Mouse (Mus musculus) heart, embryonic 15.5 days (tissue): ENCODE measurements at regions not wholly inside any gene's neighbourhood (a gene's known extent, or its start where the extent isn't known, plus 50 kb on each side); places are given as distances from the start of the nearest gene placed in this dataset.
A peak's percentile ranks its signal among the peaks of the same experiment; 100 is the strongest.

ENCODE experiments used
- ATAC-seq: fragments of 200-750 bp; cut with Nextera tagmentation; replicated peaks from 2 replicates; pipeline ENCODE4 v1.8.0; 2017; ENCODE audit warnings: low read depth, moderate TSS enrichment; ENCODE audit not compliant: insufficient number of reproducible peaks, insufficient read depth, low FRiP score
- H3K27ac ChIP-seq: fragments of 300-500 bp; sonication (generic); 2 replicates; pipeline ENCODE4 v1.5.1; 2015; ENCODE audit warnings: mild to moderate bottlenecking, inconsistent platforms
- H3K27me3 ChIP-seq: fragments of 300-500 bp; sonication (generic); 2 replicates; pipeline ENCODE4 v1.6.1; 2015; ENCODE audit warnings: inconsistent platforms
- H3K36me3 ChIP-seq: fragments of 300-500 bp; sonication (generic); 2 replicates; pipeline ENCODE4 v1.6.1; 2015; ENCODE audit warnings: mild to moderate bottlenecking, inconsistent platforms
- H3K4me1 ChIP-seq: fragments of 300-500 bp; sonication (generic); replicated peaks from 2 replicates; pipeline ENCODE4 v1.6.1; 2015; ENCODE audit warnings: inconsistent platforms
- H3K4me2 ChIP-seq: fragments of 300-500 bp; sonication (generic); 2 replicates; pipeline ENCODE4 v1.6.1; 2015; ENCODE audit warnings: inconsistent platforms, mild to moderate bottlenecking, moderate library complexity
- H3K4me3 ChIP-seq: fragments of 300-500 bp; sonication (generic); 2 replicates; pipeline ENCODE4 v1.5.1; 2015; ENCODE audit warnings: mild to moderate bottlenecking, inconsistent platforms
- H3K9ac ChIP-seq: fragments of 300-500 bp; sonication (generic); 2 replicates; pipeline ENCODE4 v1.6.1; 2015; ENCODE audit warnings: mild to moderate bottlenecking, inconsistent platforms
- H3K9me3 ChIP-seq: fragments of 300-500 bp; sonication (generic); replicated peaks from 2 replicates; pipeline ENCODE4 v1.6.1; 2016; ENCODE audit warnings: inconsistent platforms
- WGBS: fragments of 180-500 bp; shearing (Covaris S2); methylation state at CpG from one replicate; pipeline ENCODE4 v1.1.7; 2015; ENCODE audit warnings: mixed read lengths; 5-methylcytosine and 5-hydroxymethylcytosine counted together

DNA sequence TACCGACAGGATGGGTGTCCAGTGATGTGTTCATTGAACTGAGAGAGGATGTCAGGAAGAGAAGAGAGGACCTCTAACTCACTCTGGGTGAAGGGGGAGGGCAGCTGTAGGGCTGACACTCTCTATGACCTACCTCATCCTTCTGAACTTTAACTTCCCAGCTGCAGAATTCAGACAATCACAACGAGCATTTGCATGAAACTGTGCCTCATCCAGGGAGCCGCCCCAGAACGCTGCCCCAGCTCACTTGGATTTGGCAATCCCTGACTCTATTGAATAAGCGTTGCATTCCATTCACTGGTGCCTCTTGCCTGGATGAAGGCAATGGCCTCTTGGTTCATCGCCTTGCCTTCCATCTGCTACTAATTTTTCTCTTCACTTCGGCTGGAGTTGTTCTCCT is 223.9 kb upstream of the Gm12728 start:
- Histone ChIP-seq H3K27me3 (no peaks in the 10 kb centered on the region), H3K4me3 (no peak overlapping the region)

DNA sequence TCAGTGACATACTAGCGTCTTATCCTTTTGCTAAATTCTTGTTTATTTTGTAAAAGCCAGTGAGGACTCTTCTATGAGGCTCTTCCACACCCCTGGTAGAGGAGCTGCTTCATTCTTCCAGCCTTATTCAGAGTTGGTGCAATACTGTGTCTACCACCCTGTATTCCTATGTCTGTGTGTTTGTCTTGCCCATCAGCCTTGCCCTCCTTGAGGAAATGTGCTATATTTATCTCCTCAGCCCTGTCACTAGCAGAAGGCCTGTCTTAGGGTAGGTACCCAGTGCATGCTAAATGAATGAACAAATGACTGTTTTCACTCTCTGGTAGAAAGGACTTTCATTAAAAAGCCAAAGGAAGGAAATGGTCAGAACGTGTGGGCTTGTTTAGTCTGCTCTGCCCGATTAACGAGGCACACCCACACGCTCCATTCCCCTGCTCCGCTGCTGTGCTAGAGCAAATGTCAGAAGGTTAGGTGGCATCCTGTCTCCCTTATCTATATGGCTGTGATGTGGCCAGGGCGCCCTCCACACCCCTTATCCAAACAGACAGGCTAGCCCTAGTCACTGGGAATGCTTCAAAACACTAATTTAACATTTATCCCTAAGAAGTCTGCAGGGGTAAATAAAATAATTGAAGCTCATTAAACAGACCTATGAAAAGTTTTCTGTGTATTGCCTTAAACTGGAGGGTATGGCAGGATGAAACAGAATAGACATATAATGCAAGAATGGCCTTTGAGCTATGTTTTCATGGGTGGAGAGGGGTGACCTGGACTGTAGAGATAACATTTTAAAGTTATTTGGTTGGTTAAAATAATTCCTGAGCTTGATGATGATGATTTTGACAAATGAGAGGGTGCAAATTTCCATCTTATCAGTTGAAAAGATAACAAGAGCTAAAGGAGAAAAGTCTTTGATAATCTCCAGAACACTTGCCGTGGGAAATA is 222.9 kb upstream of the Gm12728 start:
- H3K27ac ChIP-seq, result no peak overlapping the region
- no peaks in the 10 kb centered on the region for H3K9me3 ChIP-seq
- H3K36me3 ChIP-seq, result no peaks in the 10 kb centered on the region
- WGBS, result 34% methylated on average over 8 of the region's 8 CpGs
- no peaks in the 10 kb centered on the region for H3K4me1 ChIP-seq
- H3K27me3 ChIP-seq, result no peaks in the 10 kb centered on the region
- ATAC-seq, result 0 out of 2 replicates have a peak, but pooled peaks have one; percentile 18
- no peak overlapping the region for H3K9ac ChIP-seq
- H3K4me2 ChIP-seq, result no peak overlapping the region
- no peak overlapping the region for H3K4me3 ChIP-seq

More for the DNA sequence above, 223.9 kb upstream of the Gm12728 start:
- no peak for ATAC-seq
- Histone ChIP-seq H3K4me1 (no peaks in the 10 kb centered on the region), H3K9ac (no peak overlapping the region), H3K9me3 (no peaks in the 10 kb centered on the region), H3K27ac (no peak overlapping the region), H3K4me2 (no peak overlapping the region), H3K36me3 (no peaks in the 10 kb centered on the region)
- 88% methylated on average over 7 of the region's 7 CpGs for WGBS

DNA sequence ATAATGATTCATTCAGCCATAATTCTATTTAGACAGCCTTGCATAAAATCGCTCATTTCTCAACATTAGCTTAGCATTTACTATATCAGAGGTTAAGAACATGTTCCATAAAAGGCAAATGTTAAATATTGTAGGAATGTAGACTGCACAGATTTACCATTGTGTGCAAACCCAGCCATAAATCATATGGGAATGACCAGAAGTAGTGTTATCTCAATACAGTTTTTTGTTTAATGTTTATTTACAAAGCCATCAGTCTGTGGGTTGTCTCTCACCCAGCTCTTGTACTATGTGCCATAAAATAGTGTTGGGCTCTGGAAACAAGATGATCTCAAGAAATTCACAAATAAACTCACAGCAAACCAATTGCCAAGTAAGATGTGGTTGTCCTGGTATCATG is 220.0 kb upstream of the Gm12728 start:
- Histone ChIP-seq H3K27me3 (no peaks in the 10 kb centered on the region), H3K27ac (no peak overlapping the region), H3K9me3 (no peaks in the 10 kb centered on the region), H3K4me3 (no peak overlapping the region), H3K4me1 (no peaks in the 10 kb centered on the region), H3K4me2 (no peak overlapping the region), H3K9ac (no peak overlapping the region), H3K36me3 (no peaks in the 10 kb centered on the region)
- ATAC-seq, result no peak
- WGBS, result 78% methylated on average over 1 of the region's 1 CpGs

DNA sequence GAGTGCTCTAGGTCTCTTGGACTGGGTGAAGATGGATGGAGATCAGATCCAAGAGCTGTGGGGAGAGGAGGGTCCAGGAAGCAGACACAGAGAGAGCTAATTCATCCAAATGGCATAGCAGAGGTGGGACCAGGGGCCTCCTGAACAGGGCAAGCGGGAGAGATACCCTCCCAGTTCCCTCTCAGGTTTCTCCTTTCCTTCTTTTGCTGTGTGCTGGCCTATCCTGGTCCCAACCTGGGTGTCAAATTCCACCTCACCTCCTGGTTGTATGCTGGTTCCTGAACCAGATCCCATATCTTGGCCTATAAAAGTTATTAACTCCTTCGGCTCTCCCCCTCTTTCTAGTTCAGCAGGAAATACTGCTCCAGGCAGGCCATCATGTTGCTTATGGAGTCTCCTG is 214.1 kb upstream of the Gm12728 start:
- no peak overlapping the region for H3K9ac ChIP-seq
- H3K4me2 ChIP-seq, result no peak overlapping the region
- WGBS, result 79% methylated on average over 2 of the region's 2 CpGs
- no peak overlapping the region for H3K27ac ChIP-seq
- H3K36me3 ChIP-seq, result no peaks in the 10 kb centered on the region
- no peak overlapping the region for H3K4me3 ChIP-seq
- no peaks in the 10 kb centered on the region for H3K4me1 ChIP-seq
- no peaks in the 10 kb centered on the region for H3K9me3 ChIP-seq
- no peak for ATAC-seq
- no peaks in the 10 kb centered on the region for H3K27me3 ChIP-seq

DNA sequence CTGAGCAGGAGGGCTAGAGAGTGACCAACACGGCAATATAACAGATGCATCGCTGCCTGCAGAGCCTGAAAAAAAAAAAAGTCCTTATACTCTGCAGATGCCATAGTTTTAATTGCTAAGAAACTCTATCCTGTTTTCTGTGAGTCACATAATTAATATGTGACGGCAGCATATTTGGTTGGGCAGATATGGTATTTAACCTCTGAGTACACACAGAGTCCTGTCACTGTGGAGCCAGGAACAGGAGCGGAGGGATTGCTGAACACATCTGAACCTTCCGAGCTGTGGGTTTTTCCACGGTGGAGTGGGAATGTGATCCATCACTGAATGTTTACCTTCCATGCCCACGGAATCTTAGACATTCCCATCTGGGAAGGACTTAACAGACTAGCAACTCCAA is 208.7 kb upstream of the Gm12728 start:
- Histone ChIP-seq H3K9me3 (no peaks in the 10 kb centered on the region), H3K4me3 (no peak overlapping the region), H3K36me3 (no peaks in the 10 kb centered on the region), H3K4me1 (no peaks in the 10 kb centered on the region), H3K9ac (no peak overlapping the region), H3K4me2 (no peak overlapping the region), H3K27me3 (no peaks in the 10 kb centered on the region), H3K27ac (no peak overlapping the region)
- ATAC-seq, result no peak
- WGBS, result 65% methylated on average over 7 of the region's 7 CpGs

DNA sequence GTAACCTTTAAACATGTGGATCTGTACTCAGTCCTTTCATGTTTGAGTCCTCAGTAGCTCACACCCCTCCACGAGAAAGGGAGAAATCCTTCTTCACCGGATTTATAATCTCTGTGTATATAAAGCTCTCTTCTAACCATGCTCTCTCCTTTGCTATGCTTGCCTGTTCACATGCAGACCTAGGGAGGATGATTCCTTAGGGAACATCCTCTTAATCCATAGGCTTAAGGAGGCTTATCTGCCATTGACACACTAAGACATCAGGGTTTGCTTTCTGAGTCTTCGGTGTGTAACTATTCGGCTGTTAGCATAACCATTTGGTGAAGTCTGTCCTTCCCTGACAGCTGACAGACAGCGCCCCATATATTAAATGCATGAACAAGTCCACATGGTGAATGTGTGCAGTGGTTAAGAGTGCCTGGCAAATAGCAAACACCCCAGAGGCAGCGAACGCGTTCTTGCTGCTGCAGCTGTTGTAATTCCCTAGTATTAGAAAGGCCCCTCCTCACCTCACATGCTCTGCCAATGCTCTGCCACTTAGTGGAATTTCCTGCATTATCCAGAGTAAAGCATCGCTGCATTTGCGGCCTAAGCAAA is 205.2 kb upstream of the Gm12728 start:
- Histone ChIP-seq H3K36me3 (no peaks in the 10 kb centered on the region), H3K27ac (no peak overlapping the region), H3K9ac (no peak overlapping the region), H3K4me2 (no peak overlapping the region), H3K9me3 (no peaks in the 10 kb centered on the region), H3K4me3 (no peak overlapping the region), H3K27me3 (no peaks in the 10 kb centered on the region), H3K4me1 (no peaks in the 10 kb centered on the region)
- no peak for ATAC-seq
- 76% methylated on average over 10 of the region's 10 CpGs for WGBS

DNA sequence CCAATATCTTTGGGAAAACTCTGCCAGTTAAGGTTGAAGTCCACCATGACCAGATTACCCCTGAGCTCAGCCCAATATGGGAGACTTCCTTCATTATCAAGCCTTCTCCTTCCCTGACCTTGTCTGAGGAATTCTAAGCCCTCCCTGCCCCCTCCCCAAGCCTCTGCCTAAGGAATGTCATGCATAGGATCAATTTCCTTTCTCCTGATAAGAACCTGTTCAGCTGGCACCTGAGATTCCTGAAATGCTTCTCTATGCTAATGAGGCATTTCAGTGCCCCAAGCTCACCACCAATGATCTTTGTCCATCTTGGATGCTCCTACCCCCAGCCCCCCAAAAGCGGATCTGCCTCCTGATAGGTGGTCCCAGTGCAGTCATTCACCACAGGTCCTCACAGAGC is 186.0 kb upstream of the Gm12728 start:
- Histone ChIP-seq H3K4me1 (no peaks in the 10 kb centered on the region), H3K9me3 (no peaks in the 10 kb centered on the region), H3K27me3 (no peaks in the 10 kb centered on the region), H3K4me2 (no peak overlapping the region), H3K4me3 (no peak overlapping the region), H3K36me3 (no peaks in the 10 kb centered on the region), H3K27ac (no peak overlapping the region), H3K9ac (no peak overlapping the region)
- no peak for ATAC-seq
- 53% methylated on average over 1 of the region's 1 CpGs for WGBS

DNA sequence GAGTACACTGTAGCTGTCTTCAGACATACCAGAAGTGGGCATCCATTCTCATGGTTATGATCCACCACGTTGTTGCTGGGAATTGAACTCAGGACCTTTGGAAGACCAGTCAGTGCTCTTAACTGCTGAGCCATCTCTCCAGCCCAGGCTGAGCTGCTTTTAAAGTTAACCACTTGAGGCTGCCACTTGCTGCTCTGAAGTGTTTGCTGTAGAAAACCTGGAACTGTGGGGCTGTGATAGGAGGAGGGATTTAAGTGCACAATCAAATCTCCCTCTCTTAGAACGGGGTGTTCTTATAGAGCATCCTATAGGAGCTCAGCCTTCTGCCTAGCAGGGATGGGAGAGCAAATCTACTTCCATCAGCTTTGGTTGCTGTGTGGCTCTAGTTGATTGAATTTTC is 185.1 kb upstream of the Gm12728 start:
- Histone ChIP-seq H3K36me3 (no peaks in the 10 kb centered on the region), H3K4me3 (no peak overlapping the region), H3K4me1 (no peaks in the 10 kb centered on the region), H3K9me3 (no peaks in the 10 kb centered on the region), H3K9ac (no peak overlapping the region), H3K27ac (no peak overlapping the region), H3K4me2 (no peak overlapping the region), H3K27me3 (no peaks in the 10 kb centered on the region)
- ATAC-seq, result no peak
- WGBS, result 84% methylated on average over 2 of the region's 2 CpGs

DNA sequence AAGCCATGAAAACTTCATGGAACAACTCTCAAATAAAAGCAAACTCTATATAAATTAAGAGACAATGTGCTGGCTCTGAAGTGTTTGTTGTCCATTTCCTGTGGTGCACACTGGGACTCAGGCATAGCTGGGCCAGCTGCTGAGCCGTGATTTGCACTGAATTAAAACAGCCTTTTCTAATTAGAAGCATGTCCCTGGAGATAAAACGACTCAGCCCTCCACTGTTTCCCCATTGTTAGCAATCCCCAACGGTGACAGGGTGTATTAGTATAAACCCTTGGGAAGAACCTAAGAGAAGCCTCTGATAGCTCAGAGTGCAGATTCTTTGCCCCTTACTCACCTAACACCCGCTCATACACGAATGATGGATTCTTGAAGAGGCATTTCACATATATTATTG is 182.9 kb upstream of the Gm12728 start:
- no peaks in the 10 kb centered on the region for H3K4me1 ChIP-seq
- no peak overlapping the region for H3K4me3 ChIP-seq
- H3K27me3 ChIP-seq, result no peaks in the 10 kb centered on the region
- no peaks in the 10 kb centered on the region for H3K9me3 ChIP-seq
- H3K4me2 ChIP-seq, result no peak overlapping the region
- no peak overlapping the region for H3K9ac ChIP-seq
- no peak overlapping the region for H3K27ac ChIP-seq
- no peaks in the 10 kb centered on the region for H3K36me3 ChIP-seq
- ATAC-seq, result no peak
- WGBS, result 37% methylated on average over 5 of the region's 5 CpGs

DNA sequence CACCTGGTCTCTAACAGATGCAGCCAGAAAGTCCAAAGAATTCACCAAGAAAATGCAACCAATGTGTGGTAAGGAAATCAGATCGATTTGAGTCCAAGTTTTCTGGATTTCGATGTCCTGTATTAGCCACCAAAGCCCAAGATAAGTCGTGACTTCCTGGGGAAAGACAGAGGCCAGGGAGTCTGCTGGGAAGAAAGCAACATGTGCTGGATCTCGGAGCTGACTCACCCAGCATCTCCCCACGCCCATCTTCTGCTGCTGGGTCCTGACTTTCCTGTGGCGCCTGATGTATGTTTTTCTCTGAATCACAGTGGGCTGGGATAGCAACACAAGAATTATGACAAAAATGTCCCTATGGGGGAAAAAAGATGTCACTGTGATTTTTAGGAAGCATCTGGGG is 178.8 kb upstream of the Gm12728 start:
- no peaks in the 10 kb centered on the region for H3K27me3 ChIP-seq
- H3K4me3 ChIP-seq, result no peak overlapping the region
- no peak overlapping the region for H3K4me2 ChIP-seq
- no peaks in the 10 kb centered on the region for H3K9me3 ChIP-seq
- no peaks in the 10 kb centered on the region for H3K36me3 ChIP-seq
- no peak for ATAC-seq
- no peak overlapping the region for H3K9ac ChIP-seq
- no peaks in the 10 kb centered on the region for H3K4me1 ChIP-seq
- WGBS, result 62% methylated on average over 6 of the region's 6 CpGs
- no peak overlapping the region for H3K27ac ChIP-seq

DNA sequence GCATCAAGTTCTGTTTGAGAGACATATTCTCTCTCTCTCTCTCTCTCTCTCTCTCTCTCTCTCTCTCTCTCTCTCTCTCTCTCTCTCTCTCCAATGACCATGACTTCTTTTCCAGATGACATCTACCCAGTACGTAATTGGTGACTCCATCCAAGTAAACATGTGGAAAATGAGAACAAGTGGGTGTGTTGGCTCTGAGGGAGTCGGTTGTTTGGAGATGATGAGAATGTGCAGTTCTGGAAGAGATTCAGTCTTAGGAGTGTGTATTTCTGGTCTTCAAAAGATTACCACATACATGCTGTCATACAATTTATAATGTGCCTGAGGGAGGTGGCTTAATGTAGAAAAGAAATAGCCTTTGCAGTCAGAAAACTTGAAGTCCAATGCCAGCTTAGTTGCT is 175.3 kb upstream of the Gm12728 start:
- no peak overlapping the region for H3K9ac ChIP-seq
- no peaks in the 10 kb centered on the region for H3K36me3 ChIP-seq
- H3K4me3 ChIP-seq, result no peak overlapping the region
- no peaks in the 10 kb centered on the region for H3K4me1 ChIP-seq
- no peak overlapping the region for H3K4me2 ChIP-seq
- 77% methylated on average over 2 of the region's 2 CpGs for WGBS
- no peaks in the 10 kb centered on the region for H3K27me3 ChIP-seq
- H3K27ac ChIP-seq, result no peak overlapping the region
- H3K9me3 ChIP-seq, result no peaks in the 10 kb centered on the region
- ATAC-seq, result no peak
